Mouse (Mus musculus) left cerebral cortex, postnatal 14 days (tissue): Measurements from ENCODE around the gene Pla2g3. TPM values are rescaled to one million over a fixed set of nuclear protein-coding genes. Genes with fewer than 3 reads are reported as not detected.

Experiments
- DNase-seq, 2 experiments: peaks; one replicate each; pipeline ENCODE4 v3.0.0; 2021 to 2022; ENCODE audit warnings: low spot score in 2 of 2, mixed read lengths in 1 of 2
- intact Hi-C: fragments of 180-260 bp; cut with DNase I; formaldehyde crosslinking; loops from one replicate; pipeline ENCODE4 v1.15.1; 2025
- total RNA-seq, 2 experiments: library from RNA; stranded (reverse); gene quantifications; 2 replicates each; pipeline ENCODE4 v1.2.3; 2021

The Pla2g3 gene
- total RNA-seq, 2 experiments from 2014 or later, result 3.6 to 7.2 TPM

DNA sequence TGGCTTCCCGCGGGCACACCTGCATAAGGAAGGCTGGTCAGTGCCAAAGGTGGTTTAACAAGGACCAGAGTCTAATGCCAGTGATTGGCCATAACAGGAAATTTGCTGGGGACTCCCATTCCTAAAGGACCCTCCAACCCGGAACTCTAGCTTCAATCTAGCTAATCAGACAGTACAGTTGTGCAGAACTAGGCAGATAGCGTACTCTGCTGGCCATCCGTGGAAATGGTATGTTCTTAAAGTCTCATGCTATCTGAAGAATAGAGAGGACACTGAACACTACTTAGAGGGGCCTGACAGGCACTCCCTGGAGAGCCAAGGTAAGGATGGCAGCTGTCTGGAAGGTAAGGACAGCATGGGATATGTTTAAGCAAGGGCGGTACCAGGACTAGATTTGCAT is 43.5 kb downstream of the Pla2g3 start:
- intact Hi-C loops, result no loop called here
- peak; percentile 58 to 81 for DNase-seq

DNA sequence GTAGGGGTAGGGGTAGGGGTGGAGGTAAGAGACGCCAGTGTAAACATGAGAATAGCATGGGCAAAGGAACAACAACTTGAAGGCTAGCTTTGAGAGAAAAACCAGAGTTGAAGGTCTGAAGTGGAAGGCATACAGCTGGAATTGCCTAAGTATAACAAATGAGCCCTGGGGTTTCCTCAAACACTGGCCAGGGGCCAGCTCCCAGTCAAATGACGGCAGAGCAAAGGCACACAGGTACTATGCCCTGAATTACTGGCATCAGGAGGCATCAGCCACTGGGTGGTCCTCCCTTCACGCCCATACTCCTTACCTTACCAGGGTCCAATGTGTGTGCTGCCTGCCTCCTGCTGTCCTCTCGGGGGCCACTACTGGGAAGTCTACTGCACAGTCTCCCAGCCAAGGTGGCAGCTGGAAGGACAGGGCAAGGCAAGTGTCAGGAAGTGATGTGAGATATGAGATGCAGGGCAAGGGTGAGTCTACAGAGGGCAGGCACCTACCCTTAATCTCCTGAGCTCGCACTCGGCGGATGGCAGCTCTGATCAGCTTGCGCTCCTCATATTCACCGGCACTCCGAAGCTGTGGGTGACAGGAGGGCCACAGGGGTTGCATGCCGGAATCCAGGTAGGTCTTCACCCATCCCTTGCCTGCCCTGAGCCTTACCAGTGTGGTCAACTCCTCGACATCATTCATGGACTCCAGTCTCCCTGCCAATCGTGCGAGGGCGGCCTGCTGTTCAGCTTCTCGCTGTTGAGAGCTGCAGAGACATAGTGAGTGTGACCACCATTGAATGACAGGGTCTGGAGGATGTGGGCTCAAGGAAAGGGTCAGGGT is 44.2 kb downstream of the Pla2g3 start:
- intact Hi-C loops, result no loop called here
- DNase-seq, result no peak

DNA sequence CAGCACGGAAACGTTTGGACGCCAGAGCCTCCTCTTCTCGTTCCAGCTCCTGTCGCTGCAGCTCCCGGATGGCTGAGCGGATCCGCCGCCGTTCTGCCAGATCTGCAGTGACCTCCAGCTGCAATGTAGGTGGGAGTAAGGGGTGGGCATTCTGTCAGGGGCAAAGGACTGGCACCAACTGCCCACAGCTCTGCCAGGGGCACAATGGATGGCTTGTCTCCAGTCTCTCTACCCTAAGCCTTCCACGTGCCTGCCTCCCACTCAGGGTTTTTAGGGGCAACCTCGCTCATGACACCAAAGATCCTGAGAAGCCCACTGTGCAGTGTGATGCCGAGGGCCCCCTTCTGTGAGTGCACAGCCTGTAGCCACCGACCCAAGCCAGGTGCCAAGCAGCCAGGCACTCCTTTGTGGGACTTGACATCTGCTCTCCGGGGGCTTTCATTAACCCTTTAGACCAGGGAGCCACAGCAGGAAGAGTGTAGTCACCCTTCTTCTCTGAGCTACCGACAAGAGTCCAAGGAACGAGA is 45.4 kb downstream of the Pla2g3 start:
- DNase-seq, result no peak
- intact Hi-C loops, result no loop called here

DNA sequence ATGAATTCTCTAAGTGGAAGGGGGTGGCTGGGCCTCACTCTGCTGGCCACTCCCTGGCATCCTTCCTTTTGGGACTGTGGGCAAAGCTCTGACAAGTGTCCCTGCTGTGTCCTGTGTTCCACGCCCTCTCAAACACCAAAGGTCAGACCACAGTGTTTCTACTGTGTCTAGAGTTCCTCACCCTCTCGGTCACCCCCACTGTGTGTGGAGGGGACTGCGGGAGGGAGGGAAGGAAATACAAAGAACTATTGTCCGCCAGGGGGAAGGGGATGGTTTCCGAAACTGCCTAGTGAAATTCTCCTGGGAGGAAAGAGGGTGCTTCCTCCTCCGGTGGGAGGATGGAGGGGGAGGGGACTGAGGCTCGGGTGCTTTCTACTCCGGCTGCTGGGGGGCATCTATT is 46.9 kb downstream of the Pla2g3 start:
- intact Hi-C loops, result loop anchor here (2.0 to 5.0 kb wide), 3 partner anchors 98 to 252 kb away; no protein-coding TSS in a partner anchor
- DNase-seq, result no peak

DNA sequence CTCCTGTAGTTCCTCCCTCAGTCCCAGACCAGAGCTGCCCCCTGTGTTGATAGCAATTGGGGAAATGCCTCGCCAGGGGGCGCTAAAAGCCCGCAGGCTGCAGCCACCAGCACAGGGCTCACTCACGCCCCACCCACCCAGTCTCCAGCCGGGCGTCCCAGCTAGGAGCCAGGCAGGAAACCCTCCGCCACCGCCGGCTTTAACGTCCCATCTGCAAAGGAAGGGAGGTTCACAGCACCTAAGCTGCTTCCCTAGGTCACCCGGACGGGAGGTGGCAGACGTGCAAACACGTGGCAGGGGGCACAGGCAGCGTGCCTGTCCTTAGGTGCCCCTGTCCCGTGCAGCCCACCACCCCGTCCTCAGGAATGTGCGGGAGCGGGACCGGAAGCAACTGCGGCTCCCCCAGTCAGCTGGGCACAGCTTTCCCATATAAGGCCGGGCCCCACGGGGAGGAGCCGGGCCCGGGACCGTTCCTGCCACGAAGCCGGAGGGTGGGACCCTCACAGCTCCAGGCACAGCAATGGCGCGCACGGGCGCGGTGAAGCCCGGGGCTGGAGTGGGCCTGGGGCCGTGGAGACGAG is 47.4 kb downstream of the Pla2g3 start:
- intact Hi-C loops, result loop anchor here (2.0 to 5.0 kb wide), 3 partner anchors 97 to 252 kb away; no protein-coding TSS in a partner anchor
- DNase-seq, result peak; percentile 94 to 96

DNA sequence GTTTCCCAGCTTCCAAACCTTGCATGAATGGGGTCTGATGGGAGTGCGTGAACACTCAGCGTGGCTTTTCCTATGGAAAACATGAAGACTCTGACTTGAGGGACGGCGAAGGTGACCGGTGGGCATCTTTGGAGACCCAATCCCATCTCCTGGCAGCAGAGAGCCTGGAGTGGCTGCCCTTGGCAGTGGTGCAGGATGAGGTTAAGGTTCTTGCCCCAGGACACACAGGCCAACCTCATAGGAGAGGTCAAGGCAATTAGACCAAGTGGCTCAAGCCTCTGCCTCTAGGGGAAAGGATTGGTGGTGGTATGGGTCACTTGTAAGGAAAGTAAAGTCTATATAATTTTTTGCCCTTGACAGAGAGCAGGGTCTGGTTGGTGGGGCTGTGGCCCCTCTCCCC is 48.0 kb downstream of the Pla2g3 start:
- no peak for DNase-seq
- intact Hi-C loops, result loop anchor here (5.0 kb wide), 2 partner anchors 151 to 251 kb away; no protein-coding TSS in a partner anchor

DNA sequence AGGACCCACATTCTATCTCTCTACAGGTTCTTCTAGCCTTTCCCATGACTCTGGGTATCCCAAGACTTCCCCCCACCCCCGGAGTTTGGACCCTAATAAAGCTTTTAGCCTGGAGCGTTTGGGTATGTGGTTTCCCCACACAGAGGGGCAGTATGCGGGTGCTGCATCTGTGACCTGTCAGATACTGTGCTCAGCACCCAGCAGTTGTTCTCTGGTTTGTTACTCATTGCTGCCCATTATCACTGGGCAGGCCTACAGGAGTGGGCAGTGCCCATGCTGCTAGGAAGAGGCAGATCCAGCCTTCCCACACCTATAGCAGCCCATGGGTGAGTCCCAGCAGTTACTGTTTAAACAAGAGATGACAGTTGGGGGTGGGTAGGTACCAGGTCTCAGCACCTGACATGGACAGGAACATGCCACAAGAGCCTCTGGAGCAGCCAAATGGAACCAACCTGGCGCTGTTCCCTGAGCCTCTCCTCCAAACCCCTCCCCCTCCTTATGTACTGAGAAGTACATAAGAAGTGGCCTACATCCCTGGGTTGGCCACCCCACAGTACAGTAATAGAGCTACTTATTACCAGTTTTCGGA is 48.8 kb downstream of the Pla2g3 start:
- intact Hi-C loops, result loop anchor here (5.0 kb wide), 2 partner anchors 150 to 250 kb away; no protein-coding TSS in a partner anchor

DNA sequence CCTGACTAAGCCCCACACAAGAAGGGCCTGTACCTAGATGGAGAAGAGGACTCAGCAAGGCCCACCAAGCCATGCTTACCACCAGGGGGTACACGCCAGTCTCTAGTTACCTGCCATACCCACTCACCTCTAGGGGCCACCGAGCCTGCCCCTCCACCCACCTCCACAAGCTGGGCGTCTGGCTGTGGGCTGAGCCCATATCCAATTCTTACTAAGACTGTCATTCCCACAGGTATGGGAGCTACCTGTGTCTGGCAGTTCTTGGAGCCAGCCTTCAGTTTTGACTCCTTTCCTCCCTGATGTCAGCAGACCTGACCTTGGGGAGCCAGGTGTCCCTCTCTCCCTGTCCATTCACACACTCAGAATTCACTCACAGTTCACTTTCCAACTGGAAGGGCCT is 49.6 kb downstream of the Pla2g3 start:
- intact Hi-C loops, result loop anchor here (5.0 kb wide), 2 partner anchors 150 to 250 kb away; no protein-coding TSS in a partner anchor
- no peak for DNase-seq

More for the DNA sequence above, 48.8 kb downstream of the Pla2g3 start:
- no peak for DNase-seq

DNA sequence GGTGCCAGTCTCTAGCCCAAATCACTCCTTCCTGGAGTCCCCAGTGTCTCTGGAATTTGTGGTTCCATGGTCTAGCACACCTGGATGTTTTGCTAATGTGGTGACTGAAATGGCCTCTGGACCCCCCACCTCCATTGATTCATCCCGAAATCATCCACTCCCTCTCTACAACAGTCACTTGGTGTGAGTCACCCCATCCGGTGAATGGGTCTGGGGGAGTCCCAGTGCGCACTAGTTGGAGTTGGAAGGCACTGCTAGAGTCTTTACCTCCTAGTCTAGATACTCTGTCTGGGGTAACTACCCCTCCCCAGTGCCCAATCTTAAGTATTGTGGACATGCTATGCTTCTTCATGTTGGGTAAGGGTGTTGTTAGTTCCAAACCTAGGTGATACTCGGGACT is 50.3 kb downstream of the Pla2g3 start:
- no peak for DNase-seq

DNA sequence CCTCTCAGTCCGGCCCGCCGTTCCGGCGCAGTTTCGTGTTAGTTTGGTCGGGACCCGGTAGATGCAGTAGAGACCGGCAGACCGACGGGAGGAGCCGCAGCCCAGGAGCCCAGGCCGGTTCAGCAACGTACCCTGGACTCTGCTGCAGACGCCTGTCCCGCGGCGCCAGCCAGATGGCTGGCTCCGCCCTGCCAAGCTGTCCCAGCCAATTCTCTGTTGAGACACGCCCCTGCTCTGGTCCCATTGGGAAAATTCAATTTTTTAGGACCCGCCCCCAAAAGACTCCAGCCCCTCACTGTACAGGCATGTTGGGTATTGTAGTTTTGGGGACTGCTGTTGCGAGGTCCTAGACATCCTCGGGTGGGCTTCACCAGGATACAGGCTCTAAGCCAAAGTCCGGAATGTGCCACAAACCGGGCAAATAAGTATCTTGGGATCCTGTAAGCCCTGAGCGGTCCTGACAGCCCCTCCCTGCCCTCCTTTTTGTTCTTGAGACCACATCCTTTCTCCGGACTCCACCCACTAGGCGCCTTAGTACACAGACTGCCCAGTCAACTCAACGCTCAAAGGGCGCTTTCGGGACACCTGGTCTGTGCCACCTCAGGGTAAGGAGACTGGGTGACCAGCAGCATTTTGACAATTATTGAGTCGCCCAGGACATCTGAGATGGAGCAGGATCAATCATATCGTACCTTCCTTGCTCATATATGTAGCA is 51.2 kb downstream of the Pla2g3 start:
- intact Hi-C loops, result loop anchor here (5.0 kb wide), 2 partner anchors 148 to 248 kb away; no protein-coding TSS in a partner anchor
- DNase-seq, result peak; percentile 88 to 93

More for the DNA sequence above, 50.3 kb downstream of the Pla2g3 start:
- intact Hi-C loops, result loop anchor here (5.0 kb wide), 2 partner anchors 149 to 249 kb away; no protein-coding TSS in a partner anchor

DNA sequence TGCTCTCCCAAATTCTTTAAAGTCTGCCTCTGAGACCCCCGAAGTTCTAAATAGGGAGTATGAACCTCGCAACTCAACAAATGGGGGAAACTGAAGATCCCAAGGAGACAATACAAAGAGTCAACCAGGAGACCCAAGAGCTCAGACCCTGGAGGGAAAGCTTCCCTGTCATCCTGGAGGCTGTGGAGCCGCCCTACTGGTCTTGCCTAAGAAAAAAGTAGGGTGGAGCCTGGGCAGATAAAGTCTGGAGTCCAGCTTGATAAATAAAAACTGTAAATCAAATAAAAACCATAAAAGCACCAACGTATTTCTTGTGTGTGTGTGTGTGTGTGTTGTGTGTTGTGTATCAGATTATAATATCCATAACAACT is 51.7 kb downstream of the Pla2g3 start:
- no peak for DNase-seq
- intact Hi-C loops, result loop anchor here (5.0 kb wide), 2 partner anchors 147 to 247 kb away; no protein-coding TSS in a partner anchor

DNA sequence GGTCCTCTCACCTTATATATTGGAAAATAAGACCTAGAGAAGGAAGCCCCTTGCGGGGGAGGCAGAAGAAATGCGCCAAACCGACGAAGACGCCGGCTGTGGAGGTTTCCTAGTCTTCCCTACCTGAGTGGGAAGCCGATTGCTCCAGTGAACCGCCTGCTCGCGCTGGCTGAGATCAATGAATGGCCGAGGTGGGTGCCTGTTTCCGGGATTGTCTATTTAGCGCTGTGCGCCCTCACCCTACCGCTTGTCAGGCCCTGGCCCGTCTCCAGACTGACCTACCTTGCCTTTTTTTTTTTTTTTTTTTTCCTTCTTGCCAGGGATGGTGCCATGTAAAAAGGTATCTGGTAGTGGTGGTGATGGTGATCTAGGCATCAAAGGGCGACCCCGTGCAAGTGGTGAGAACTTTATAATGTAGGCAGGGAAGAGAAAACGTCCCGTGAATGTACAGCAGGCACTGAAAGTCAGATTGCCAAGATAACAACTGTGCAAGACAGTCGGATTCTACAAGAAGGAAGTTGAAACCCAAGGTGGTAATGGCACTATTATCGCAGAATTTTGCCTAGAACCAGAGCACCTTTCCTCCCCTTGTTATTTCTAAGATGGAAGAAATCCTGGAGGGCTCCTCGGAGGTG is 52.5 kb downstream of the Pla2g3 start, which contains the start of gene Smtn:
Smtn (minus strand) TSS at position 162 of the 635 bp plus-strand sequence.
- intact Hi-C loops, result no loop called here
- no peak for DNase-seq

DNA sequence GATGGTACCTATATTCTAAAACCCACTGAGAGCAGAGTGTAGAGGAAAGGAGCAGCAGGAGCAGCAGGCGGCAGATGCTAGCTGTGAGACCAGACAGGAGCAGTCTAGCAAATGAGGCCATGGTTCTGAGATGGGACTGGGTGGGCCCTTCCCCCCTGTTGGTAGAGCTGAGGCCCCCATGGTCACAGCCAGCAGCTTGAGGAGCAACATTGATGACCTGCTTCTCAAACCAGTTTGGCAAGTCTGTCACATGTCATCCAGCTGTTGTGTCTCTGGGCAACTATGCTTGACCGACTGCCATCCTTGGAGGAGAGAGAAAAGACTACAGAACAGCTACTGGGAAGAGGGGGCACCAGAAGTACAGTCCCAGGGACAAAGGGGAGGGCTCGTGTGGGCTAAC is 53.8 kb downstream of the Pla2g3 start:
- intact Hi-C loops, result no loop called here
- DNase-seq, result no peak

DNA sequence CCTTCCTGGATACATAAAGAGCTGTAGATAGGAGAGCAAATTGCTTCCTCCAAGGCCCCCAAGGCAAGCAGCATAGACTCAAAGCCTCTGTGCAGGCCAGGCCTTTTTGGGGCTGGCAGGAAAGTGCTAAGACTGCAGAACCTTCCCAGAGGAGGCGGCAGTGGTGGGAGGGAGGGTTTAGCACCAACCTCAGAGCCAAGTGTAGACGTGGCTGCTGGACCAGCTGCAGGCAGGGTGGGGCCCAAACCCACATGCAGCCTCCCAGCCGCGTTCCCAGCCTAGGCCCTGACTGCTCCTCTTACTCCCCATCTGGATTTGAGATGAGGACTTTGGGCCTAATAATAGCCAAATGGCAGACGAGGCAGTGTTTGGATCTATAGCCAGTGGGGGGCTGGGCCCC is 54.9 kb downstream of the Pla2g3 start:
- no peak for DNase-seq

DNA sequence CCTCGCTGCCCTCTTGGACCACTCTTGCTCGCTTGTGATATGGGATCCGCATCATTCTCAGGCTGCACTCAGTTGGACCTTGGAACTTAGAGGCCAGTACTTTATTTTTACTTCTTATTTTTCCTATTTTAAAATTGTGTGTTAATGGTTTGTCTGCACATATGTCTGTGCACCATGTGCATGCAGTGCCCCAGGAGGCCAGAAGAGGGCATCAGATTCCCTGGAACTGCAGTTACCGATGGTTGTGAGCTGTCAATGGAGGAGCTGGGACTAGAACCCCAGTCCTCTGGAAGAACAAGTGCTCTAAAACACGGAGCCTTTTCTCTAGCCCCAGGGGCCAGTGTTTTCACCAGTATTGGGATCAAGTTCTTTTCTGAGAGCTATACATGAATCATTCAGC is 56.3 kb downstream of the Pla2g3 start:
- DNase-seq, result no peak
- intact Hi-C loops, result no loop called here

More for the DNA sequence above, 54.9 kb downstream of the Pla2g3 start:
- intact Hi-C loops, result no loop called here

DNA sequence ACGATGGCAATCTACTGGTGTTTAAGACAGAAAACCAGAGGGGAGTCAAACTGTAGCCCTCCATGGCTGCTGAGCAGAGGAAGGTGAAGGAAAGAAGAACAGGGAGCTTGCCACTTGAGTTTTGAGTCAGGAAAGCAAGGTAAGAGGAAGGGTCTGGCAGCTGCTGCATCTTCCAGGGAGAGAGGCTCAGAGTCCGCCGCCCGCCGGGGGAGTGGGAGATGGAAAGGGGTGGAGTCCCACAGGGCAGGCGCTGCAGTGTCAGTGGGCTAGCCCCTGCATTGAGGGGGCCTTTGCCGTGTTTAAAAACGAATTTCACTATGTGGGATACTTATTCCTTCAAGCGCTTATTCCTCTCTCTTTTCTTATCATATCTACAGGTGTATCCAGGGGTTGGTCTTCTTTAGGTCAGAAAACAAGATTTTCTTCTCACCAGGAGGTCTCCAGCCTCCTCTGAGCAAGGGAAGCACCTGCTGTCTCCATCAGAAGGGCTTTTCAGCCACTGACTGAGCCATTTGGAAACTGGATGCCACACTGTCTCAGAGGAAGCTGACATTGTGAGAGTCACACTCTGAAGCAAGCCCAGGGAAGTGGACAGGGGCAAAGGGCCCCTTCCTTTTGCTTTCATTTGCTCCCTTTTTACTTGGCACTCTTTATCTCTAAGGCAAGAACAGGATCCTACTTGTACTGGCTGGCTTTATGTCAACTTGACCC is 57.6 kb downstream of the Pla2g3 start:
- intact Hi-C loops, result no loop called here
- no peak for DNase-seq

DNA sequence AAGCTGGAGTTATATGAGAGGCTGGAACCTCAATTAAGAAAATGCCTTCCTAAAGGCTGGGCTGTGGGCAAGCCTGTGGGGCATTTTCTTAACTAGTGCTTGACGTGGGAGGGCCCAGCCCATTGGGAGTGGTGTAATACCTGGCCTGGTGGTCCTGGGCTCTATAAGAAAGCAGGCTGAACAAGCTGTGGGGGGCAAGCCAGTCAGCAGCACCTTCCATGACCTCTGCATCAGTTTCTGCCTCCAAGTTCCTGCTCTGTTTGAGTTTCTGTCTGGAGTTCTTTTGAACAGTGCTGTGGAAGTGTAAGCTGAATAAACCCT is 58.1 kb downstream of the Pla2g3 start:
- no peak for DNase-seq
- intact Hi-C loops, result no loop called here

DNA sequence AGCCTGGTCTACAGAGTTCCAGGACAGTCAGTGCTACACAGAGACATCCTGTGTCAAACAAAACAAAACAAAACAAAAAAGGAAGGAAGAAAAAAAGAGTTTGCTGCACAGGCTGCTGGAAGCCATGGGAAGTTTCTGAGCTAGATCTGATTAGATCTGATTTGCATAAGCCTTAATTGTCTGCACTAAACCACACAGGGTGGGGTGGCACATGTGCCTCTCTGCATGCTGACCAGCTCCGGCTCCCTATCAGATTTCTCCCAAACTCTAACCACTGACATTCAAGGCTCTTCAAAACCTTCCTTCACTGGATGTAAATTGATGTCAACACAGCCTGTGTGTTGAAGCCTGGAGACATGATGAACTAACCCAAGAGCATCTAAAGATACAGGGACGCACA is 59.0 kb downstream of the Pla2g3 start:
- intact Hi-C loops, result no loop called here
- no peak for DNase-seq
